Mouse (Mus musculus): ENCODE results near the gene Prkg1. TPM values are rescaled to one million over a fixed set of nuclear protein-coding genes. Genes with fewer than 3 reads are reported as not detected.

Gene Prkg1
- total and polyA plus RNA-seq, 3 experiments = not detected

GRCm38 (mm10) chr19:30613150-30613865 lies 1151.5 kb downstream of the Prkg1 start:
- Histone ChIP-seq H3K9ac (ENCODE audit: control insufficient read depth, low read depth, low read length, poor library complexity, severe bottlenecking) (no peak overlapping the region), H3K9me3 (replicated peaks; ENCODE audit: insufficient read depth, low read length) (no peaks in the 10 kb centered on the region), H3K36me3 (ENCODE audit: control insufficient read depth in 1 of 2, insufficient read depth in 2 of 2, low read length in 2 of 2) (no peaks in the 10 kb centered on the region), H3K27ac (ENCODE audit: control insufficient read depth, low read depth, low read length) (no peak overlapping the region), H3K4me3 (ENCODE audit: control insufficient read depth in 1 of 2, insufficient read depth in 1 of 2, low read depth in 2 of 2, low read length in 2 of 2) (no peak overlapping the region), H3K27me3 (ENCODE audit: control insufficient read depth in 1 of 2, insufficient read depth in 2 of 2, low read length in 2 of 2) (no peaks in the 10 kb centered on the region), H3K79me2 (ENCODE audit: control insufficient read depth, insufficient read depth, low read length, poor library complexity) (no peaks in the 10 kb centered on the region), H3K4me1 (ENCODE audit: control insufficient read depth in 1 of 2, insufficient read depth in 2 of 2, low read length in 2 of 2) (no peaks in the 10 kb centered on the region)
- no peak for TF ChIP-seq MXI1 (IDR thresholded peaks at IDR 0.05; ENCODE audit: low read depth, low read length)
- TF ChIP-seq RAD21 (IDR thresholded peaks at IDR 0.05; ENCODE audit: low read depth, low read length) = no peak
- no peak for TF ChIP-seq ZC3H11A (IDR thresholded peaks at IDR 0.05; ENCODE audit: low read depth, low read length)
- TF ChIP-seq MYB (IDR thresholded peaks at IDR 0.05; ENCODE audit: low read depth, low read length) = no peak
- no peak for TF ChIP-seq ZMIZ1 (IDR thresholded peaks at IDR 0.05; ENCODE audit: low read depth, low read length)
- DNase-seq (ENCODE audit: low read depth, low spot score) = no peak

DNA sequence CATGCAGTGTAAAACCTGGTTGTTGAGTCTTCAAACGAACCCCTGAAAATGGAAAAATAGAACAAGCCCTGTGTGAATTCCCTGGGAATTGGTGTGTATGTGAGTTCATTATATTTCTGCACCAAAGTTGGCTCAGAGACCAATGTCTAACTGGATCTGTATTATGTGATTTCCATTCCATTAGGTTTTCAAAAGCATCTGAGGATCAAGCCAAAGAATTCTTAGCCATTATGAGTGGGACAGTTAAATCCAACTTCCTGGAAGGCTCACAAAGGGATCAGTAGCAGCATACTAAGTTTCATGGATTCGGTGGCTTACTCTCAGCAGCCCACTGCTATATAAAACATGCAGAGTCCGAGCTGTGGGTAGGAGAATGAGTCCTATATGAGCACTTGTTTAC lies 1178.5 kb downstream of the Prkg1 start:
- Histone ChIP-seq H3K27me3 (ENCODE audit: control insufficient read depth in 1 of 2, insufficient read depth in 2 of 2, low read length in 2 of 2) (no peaks in the 10 kb centered on the region), H3K79me2 (ENCODE audit: control insufficient read depth, insufficient read depth, low read length, poor library complexity) (no peaks in the 10 kb centered on the region), H3K4me3 (ENCODE audit: control insufficient read depth in 1 of 2, insufficient read depth in 1 of 2, low read depth in 2 of 2, low read length in 2 of 2) (no peak overlapping the region), H3K9ac (ENCODE audit: control insufficient read depth, low read depth, low read length, poor library complexity, severe bottlenecking) (no peak overlapping the region), H3K27ac (ENCODE audit: control insufficient read depth, low read depth, low read length) (no peak overlapping the region), H3K36me3 (ENCODE audit: control insufficient read depth in 1 of 2, insufficient read depth in 2 of 2, low read length in 2 of 2) (no peaks in the 10 kb centered on the region), H3K9me3 (replicated peaks; ENCODE audit: insufficient read depth, low read length) (no peaks in the 10 kb centered on the region), H3K4me1 (ENCODE audit: control insufficient read depth in 1 of 2, insufficient read depth in 2 of 2, low read length in 2 of 2) (no peaks in the 10 kb centered on the region)
- DNase-seq (ENCODE audit: low read depth, low spot score) = no peak
- TF ChIP-seq TBP (IDR thresholded peaks at IDR 0.05; ENCODE audit: low read depth, low read length) (no peak), ZMIZ1 (IDR thresholded peaks at IDR 0.05; ENCODE audit: low read depth, low read length) (no peak), KAT2A (conservative IDR thresholded peaks at IDR 0.05; ENCODE audit: low read depth, low read length) (no peak), USF2 (IDR thresholded peaks at IDR 0.05; ENCODE audit: borderline replicate concordance in 1 of 2, insufficient read depth in 1 of 2, low read depth in 1 of 2, low read length in 2 of 2) (no peak), ZC3H11A (IDR thresholded peaks at IDR 0.05; ENCODE audit: low read depth, low read length) (no peak), ZNF384 (IDR thresholded peaks at IDR 0.05; ENCODE audit: low read depth, low read length) (no peak), SIN3A (IDR thresholded peaks at IDR 0.05; ENCODE audit: low read length) (no peak), TAL1 (IDR thresholded peaks at IDR 0.05; ENCODE audit: low read length) (no peak)

DNA sequence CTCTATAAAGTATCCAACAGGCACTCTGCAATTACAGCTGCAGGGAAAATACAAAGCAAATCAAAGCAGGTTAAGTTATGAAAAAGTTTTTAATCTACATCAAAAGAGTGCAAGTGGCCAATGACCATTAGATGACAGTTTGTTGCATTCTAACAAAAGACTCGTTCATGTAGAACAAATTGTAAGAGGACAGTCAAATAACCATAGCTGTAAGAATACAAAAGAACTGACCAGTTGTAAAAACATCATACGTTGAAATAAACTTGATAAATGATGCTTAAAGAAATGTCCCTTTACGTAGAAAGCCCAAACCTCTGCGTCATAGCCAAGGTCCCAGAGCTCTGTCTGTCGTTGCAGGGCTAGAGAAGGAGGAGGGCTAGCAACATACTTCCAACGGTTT lies 1200.3 kb downstream of the Prkg1 start:
- no peaks in the 10 kb centered on the region for H3K79me2 ChIP-seq (ENCODE audit: control insufficient read depth, insufficient read depth, low read length, poor library complexity)
- no peaks in the 10 kb centered on the region for H3K27me3 ChIP-seq (ENCODE audit: control insufficient read depth in 1 of 2, insufficient read depth in 2 of 2, low read length in 2 of 2)
- no peak overlapping the region for H3K4me3 ChIP-seq (ENCODE audit: control insufficient read depth in 1 of 2, insufficient read depth in 1 of 2, low read depth in 2 of 2, low read length in 2 of 2)
- H3K9me3 ChIP-seq (replicated peaks; ENCODE audit: insufficient read depth, low read length) = no peaks in the 10 kb centered on the region
- H3K27ac ChIP-seq (ENCODE audit: control insufficient read depth, low read depth, low read length) = no peak overlapping the region
- no peak for DNase-seq (ENCODE audit: low read depth, low spot score)
- no peak for TF ChIP-seq NRF1 (IDR thresholded peaks at IDR 0.05; ENCODE audit: insufficient read depth, low read depth, low read length, poor library complexity, severe bottlenecking)
- TF ChIP-seq SMC3 (IDR thresholded peaks at IDR 0.05; ENCODE audit: low read depth, low read length) = no peak
- no peak for TF ChIP-seq BHLHE40 (IDR thresholded peaks at IDR 0.05; ENCODE audit: borderline replicate concordance, low read depth, low read length)
- TF ChIP-seq SIN3A (IDR thresholded peaks at IDR 0.05; ENCODE audit: low read length) = no peak
- no peak for TF ChIP-seq GABPA (IDR thresholded peaks at IDR 0.05; ENCODE audit: low read depth, low read length)
- no peak for TF ChIP-seq E2F4 (IDR thresholded peaks at IDR 0.05; ENCODE audit: borderline replicate concordance, low read depth, low read length)
- no peaks in the 10 kb centered on the region for H3K4me1 ChIP-seq (ENCODE audit: control insufficient read depth in 1 of 2, insufficient read depth in 2 of 2, low read length in 2 of 2)
- H3K9ac ChIP-seq (ENCODE audit: control insufficient read depth, low read depth, low read length, poor library complexity, severe bottlenecking) = no peak overlapping the region
- H3K36me3 ChIP-seq (ENCODE audit: control insufficient read depth in 1 of 2, insufficient read depth in 2 of 2, low read length in 2 of 2) = no peaks in the 10 kb centered on the region

Measured in MEL (cell line).